Mouse (Mus musculus): Measurements from ENCODE around the gene Zbp1.
A peak's percentile ranks its signal among the peaks of the same experiment; 100 is the strongest.

The Zbp1 gene

GRCm38 (mm10) chr2:173218416-173219141 lies at the start of gene Zbp1:
TSS of gene Zbp1 (minus strand) at chr2:173218923.
- no peak for DNase-seq

- DNase-seq, result no peak
These were observed 48.8 kb upstream of the Zbp1 start for GRCm38 (mm10) chr2:173267562-173267961.

- no peak for DNase-seq
These were observed 47.8 kb upstream of the Zbp1 start for GRCm38 (mm10) chr2:173266349-173267112.

GRCm38 (mm10) chr2:173265468-173266265 lies 46.9 kb upstream of the Zbp1 start:
- DNase-seq, result no peak

GRCm38 (mm10) chr2:173264467-173265128 lies 45.9 kb upstream of the Zbp1 start:
- no peak for DNase-seq

GRCm38 (mm10) chr2:173263636-173264330 lies 45.1 kb upstream of the Zbp1 start:
- no peak for DNase-seq

- no peak for DNase-seq
These were observed 42.8 kb upstream of the Zbp1 start for GRCm38 (mm10) chr2:173261497-173261896.

GRCm38 (mm10) chr2:173258459-173259091 lies 39.9 kb upstream of the Zbp1 start:
- no peak for DNase-seq

GRCm38 (mm10) chr2:173257610-173258009 lies 38.9 kb upstream of the Zbp1 start:
- peak; percentile 58 for DNase-seq

GRCm38 (mm10) chr2:173256552-173256949 lies 37.8 kb upstream of the Zbp1 start:
- DNase-seq, result no peak

- DNase-seq, result no peak
These were observed 37.3 kb upstream of the Zbp1 start for GRCm38 (mm10) chr2:173255810-173256551.

GRCm38 (mm10) chr2:173253761-173254662 lies 35.3 kb upstream of the Zbp1 start:
- no peak for DNase-seq

GRCm38 (mm10) chr2:173251675-173252074 lies 33.0 kb upstream of the Zbp1 start:
- DNase-seq, result no peak

- no peak for DNase-seq
These were observed 32.4 kb upstream of the Zbp1 start for GRCm38 (mm10) chr2:173251133-173251532.

- no peak for DNase-seq
These were observed 31.7 kb upstream of the Zbp1 start for GRCm38 (mm10) chr2:173250411-173250810.

GRCm38 (mm10) chr2:173249965-173250364 lies 31.2 kb upstream of the Zbp1 start:
- no peak for DNase-seq

- DNase-seq, result no peak
These were observed 30.7 kb upstream of the Zbp1 start for GRCm38 (mm10) chr2:173249386-173249785.

- DNase-seq, result no peak
These were observed 30.1 kb upstream of the Zbp1 start for GRCm38 (mm10) chr2:173248822-173249221.

GRCm38 (mm10) chr2:173247911-173248310 lies 29.2 kb upstream of the Zbp1 start:
- no peak for DNase-seq

GRCm38 (mm10) chr2:173247197-173247596 lies 28.5 kb upstream of the Zbp1 start:
- DNase-seq, result no peak

All from cerebellum, adult 11-12 months (tissue).